Mouse (Mus musculus) A20 (cell line): ENCODE data around the gene Atpaf2.

ENCODE experiments used
- DNase-seq: peaks from one replicate; pipeline ENCODE4 v3.0.0-alpha.2; 2011; ENCODE audit warnings: low read depth, low spot score

Atpaf2 gene

GRCm38 (mm10) chr11:60397172-60397571, 21.1 kb downstream of the Atpaf2 start:
- DNase-seq = no peak

DNA sequence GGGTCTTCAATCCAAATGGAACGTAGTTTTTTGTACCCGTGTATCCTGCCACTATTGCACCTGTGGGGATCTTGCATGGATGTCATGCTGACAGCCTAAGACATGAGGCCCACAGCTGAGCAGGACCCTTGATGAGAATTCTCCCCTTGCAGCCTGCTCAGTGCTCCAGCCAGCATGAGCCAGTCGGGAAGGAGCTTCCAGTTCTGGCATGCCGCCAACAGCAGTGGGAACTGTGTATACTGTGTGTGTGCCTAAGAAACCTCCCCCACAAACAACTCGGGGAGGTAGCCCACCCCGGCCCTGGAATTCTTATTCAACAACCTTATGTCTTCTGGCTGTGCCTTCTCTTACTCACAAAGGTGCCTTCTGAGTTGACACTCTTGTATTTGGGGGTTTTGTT, 21.7 kb downstream of the Atpaf2 start:
- DNase-seq = no peak

DNA sequence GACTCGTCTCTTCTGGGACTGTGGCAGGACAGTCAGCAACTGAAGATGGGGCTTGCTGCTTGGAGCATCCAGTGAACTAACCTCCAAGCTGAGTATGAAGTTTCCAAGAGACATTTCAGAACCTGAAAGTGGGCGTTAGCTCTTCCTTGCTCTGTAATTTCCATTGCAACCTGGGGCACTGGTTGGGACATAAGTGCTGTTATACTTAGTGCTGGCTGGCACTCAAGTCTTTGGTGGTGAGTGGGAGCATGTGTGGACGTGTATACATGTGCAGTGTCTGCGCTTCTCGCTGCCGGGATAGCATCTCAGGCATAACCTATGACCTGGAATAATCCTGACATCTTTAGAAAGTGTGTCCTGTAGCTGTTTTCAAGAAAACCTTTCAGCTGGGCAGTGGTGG, 26.9 kb downstream of the Atpaf2 start:
- no peak for DNase-seq

GRCm38 (mm10) chr11:60387944-60388343, 30.3 kb downstream of the Atpaf2 start:
- no peak for DNase-seq

GRCm38 (mm10) chr11:60385946-60386345, 32.3 kb downstream of the Atpaf2 start:
- no peak for DNase-seq

GRCm38 (mm10) chr11:60384762-60385421, 33.4 kb downstream of the Atpaf2 start:
- no peak for DNase-seq

DNA sequence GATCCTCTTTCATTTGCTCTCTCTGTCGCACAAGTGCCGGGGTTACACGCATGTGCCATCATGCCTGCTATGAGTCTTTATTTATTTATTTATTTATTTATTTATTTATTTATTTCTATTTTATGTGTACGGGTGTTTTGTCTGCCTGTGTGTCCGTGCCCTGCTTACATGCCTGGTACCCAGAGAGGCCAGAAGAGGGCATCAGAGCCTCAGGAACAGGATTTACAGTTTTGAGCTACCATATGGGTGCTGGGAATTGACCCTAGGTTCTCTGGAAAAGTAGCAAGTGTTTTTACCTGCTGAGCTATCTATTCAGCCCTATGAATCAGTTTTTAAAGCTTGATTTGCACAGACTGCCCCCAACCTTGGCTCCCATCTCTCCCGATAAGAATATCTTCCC, 34.7 kb downstream of the Atpaf2 start:
- DNase-seq = peak; percentile 18

GRCm38 (mm10) chr11:60374481-60374880, 43.8 kb downstream of the Atpaf2 start:
- no peak for DNase-seq

- DNase-seq = no peak
Observed at GRCm38 (mm10) chr11:60370431-60370830, 47.8 kb downstream of the Atpaf2 start.

- DNase-seq = no peak
Observed at GRCm38 (mm10) chr11:60369448-60369847, 48.8 kb downstream of the Atpaf2 start.

- DNase-seq = peak; percentile 11
Observed at GRCm38 (mm10) chr11:60368909-60369308, 49.3 kb downstream of the Atpaf2 start.

DNA sequence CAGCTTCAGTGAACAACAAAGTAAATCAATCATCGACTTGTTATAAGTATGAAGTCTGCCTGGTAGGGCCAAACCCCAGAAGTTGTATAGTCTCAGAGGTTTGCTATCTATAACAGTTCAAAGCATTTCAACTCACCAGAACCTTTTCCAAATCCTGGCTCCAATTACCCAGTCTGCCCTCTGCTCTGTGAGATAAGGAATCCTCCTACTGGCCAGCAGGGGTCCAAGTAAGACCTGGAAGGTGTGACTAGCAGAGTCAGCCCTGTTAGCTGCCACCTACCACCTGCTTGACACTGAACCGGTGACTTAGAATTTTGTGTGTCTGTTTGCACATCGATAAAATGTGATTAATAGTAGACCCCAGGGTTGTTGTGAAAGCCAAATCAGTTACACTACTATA, 51.0 kb downstream of the Atpaf2 start:
- peak; percentile 7 for DNase-seq

GRCm38 (mm10) chr11:60366239-60367019, 51.8 kb downstream of the Atpaf2 start:
- DNase-seq = no peak

- DNase-seq = no peak
Observed at GRCm38 (mm10) chr11:60360631-60361201, 57.5 kb downstream of the Atpaf2 start.

DNA sequence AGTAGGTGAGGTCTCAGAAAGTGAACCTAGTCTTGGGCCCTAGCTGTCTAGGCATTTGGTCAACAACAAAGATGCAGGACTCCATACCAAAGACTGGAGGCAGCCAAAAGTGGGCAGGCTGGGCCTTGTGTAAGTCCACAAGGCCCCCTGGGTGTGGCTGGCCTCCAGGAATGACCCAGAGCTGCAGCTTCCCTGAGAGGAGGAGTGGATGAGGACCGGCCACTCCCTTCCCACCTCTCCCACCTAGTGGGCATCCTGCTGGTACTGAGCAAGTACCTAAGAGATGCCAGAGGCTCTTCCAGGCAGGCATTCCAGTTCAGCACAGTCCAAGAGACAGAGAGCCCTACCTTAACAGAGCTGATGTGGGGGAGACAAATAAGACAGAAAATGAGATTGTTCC, 58.3 kb downstream of the Atpaf2 start:
- no peak for DNase-seq

GRCm38 (mm10) chr11:60359138-60359537, 59.1 kb downstream of the Atpaf2 start:
- DNase-seq = peak; percentile 21

DNA sequence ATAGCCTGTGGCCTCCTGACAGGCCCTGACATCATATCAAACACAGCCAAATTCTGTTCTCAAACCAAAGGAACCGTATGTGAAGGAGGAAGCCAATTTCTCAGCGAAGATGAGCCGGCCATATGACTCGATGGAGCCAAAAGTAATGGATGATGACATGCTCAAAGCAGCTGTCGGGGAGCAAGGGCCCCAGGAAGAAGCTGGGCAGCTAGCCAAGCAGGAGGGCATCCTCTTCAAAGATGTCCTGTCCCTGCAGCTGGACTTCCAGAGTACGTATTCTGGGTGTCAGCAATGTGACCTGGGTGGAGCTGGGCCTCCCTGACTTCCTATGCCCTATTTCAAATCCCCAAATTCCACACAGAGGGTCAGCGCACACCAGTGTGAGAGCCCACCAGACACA, 59.7 kb downstream of the Atpaf2 start:
- DNase-seq = no peak

DNA sequence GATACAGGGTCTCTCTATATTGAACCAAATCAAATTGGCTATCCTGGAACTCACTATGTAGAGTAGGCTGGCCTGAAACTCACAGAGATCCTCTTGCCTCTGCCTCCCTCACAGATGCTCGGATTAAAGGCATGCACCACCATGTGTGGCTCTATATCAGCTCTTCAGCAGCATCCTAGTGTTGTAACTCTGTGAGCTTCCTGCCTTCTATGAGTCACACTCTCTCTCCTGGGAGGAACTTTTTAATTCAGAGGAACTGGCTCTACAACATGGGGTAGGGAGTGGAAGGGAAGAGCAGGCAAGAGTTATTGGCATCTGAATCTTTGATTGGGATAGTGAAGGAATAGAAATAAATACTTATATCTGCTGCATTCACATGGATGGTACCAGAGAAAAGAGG, 61.1 kb downstream of the Atpaf2 start:
- no peak for DNase-seq

DNA sequence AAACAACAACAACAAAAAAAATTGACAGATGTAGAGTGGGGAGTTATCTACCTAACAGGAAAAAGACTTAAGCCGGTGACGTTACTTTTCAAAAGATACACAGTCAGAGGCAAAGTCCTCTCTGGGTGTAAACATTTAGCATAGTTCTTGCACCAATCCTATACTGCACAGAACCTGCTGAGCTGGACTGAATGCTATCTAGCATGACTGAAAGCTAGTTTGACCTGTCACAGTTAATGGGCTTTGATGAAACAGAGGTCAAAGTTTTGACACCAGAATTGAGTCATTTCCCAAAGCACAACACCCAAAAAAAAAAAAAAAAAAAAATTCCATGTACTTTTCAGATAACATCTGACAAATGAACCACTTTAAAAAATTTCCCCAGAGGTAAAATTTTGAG, 62.3 kb downstream of the Atpaf2 start:
- no peak for DNase-seq

DNA sequence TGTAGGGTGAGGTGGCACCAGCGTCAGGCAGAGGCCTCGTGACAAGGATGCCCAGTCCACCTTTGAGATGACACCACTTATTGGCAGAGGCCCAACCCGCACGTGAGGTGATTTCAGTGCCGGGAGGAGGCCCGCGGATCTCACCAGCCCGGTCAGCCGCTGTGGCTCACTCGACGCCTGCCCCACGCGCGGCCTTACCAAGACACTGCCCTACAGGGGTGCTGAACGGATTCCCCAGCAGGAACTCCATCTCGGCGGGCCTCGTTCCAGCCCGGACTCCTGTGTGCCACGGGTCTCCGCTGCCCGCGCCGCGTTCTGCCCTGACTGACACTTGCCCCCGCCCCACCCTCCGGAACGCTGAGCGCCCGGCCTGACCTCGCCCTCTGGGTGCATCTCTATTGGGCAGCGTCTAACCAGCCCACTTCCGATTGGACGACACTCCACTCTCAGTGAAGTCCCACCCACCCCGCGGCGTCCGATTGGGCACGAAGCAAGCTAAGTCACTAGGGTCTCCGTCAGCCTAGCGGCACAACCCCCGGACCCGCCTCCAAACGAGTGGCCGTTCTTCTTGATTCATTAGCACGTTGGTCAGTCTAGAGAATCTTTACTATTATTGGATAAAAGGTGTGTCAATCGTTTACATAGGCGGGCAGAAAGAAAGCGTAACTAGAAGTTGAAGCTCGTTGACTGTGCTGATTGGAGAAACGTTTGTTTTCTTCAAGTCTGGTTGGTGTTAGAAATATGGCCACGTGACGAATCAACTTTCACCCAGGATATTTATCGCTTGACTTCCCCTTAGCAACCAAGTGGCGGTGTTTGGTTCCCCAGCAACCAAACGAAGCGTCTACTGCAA, 65.5 kb downstream of the Atpaf2 start, which contains the start of the genes Tom1l2 and Drc3:
Gene Tom1l2 (minus strand): TSS at position 347 of the 853 bp plus-strand sequence.
Gene Drc3 (plus strand): TSS at position 771 of the 853 bp plus-strand sequence.
- DNase-seq = peak; percentile 100

GRCm38 (mm10) chr11:60351925-60352371, 66.3 kb downstream of the Atpaf2 start:
- no peak for DNase-seq

- DNase-seq = peak; percentile 34
Observed at GRCm38 (mm10) chr11:60351388-60351787, 66.9 kb downstream of the Atpaf2 start.
